Mouse (Mus musculus) CH12.LX (cell line): ENCODE data around the gene Cdk2. TPM values are rescaled to one million over a fixed set of nuclear protein-coding genes. Genes with fewer than 3 reads are reported as not detected.

Source experiments
- DNase-seq: peaks from one replicate; pipeline ENCODE4 v3.0.0-alpha.2; 2013; ENCODE audit errors: extremely low read depth
- H3K27ac ChIP-seq: 2 replicates; pipeline ENCODE4 v1.5.1; 2012; ENCODE audit warnings: low read depth, mild to moderate bottlenecking, control low read depth, moderate library complexity; ENCODE audit not compliant: insufficient read depth
- H3K27me3 ChIP-seq: replicated peaks from 2 replicates; pipeline ENCODE3; 2012; ENCODE audit warnings: inconsistent platforms
- H3K36me3 ChIP-seq, 2 experiments: replicated peaks in 1 of 2; 2 replicates each; pipeline versions ENCODE3 to v1.6.1; 2012; ENCODE audit warnings: inconsistent platforms in 1 of 2, low read length in 1 of 2, mild to moderate bottlenecking in 1 of 2, mixed read lengths in 1 of 2, moderate library complexity in 1 of 2; ENCODE audit not compliant: control insufficient read depth in 1 of 2, insufficient read depth in 1 of 2
- H3K4me1 ChIP-seq, 2 experiments: 2 replicates each; pipeline ENCODE4 v1.6.1; 2012; ENCODE audit warnings: inconsistent platforms in 1 of 2, moderate library complexity in 1 of 2; ENCODE audit not compliant: insufficient read depth in 2 of 2, control insufficient read depth in 1 of 2
- H3K4me2 ChIP-seq: 2 replicates; pipeline ENCODE4 v1.6.1; 2012; ENCODE audit warnings: low read depth, mild to moderate bottlenecking, control low read depth; ENCODE audit not compliant: poor library complexity, insufficient read depth, severe bottlenecking
- H3K4me3 ChIP-seq, 3 experiments: fragments of 150-350 bp in 1 of 3; sonication (generic) in 1 of 3; replicated peaks in 1 of 3; 2 replicates each; pipeline versions ENCODE3 to v1.5.1; 2011 to 2012; ENCODE audit warnings: low read depth in 2 of 3, low read length in 2 of 3, mild to moderate bottlenecking in 2 of 3, moderate library complexity in 2 of 3, control low read depth in 1 of 3, improper control_type of control experiment in 1 of 3, inconsistent platforms in 1 of 3, mixed read lengths in 1 of 3; ENCODE audit not compliant: poor library complexity in 1 of 3
- H3K79me2 ChIP-seq: replicated peaks from 2 replicates; pipeline ENCODE4 v1.6.1; 2012; ENCODE audit warnings: mild to moderate bottlenecking, moderate library complexity; ENCODE audit not compliant: control insufficient read depth, poor library complexity, insufficient read depth, severe bottlenecking; ENCODE audit errors: extremely low read depth
- H3K9ac ChIP-seq: 2 replicates; pipeline ENCODE4 v1.6.1; 2012; ENCODE audit warnings: low read depth, mild to moderate bottlenecking, control low read depth, moderate library complexity; ENCODE audit not compliant: insufficient read depth
- H3K9me3 ChIP-seq: replicated peaks from 2 replicates; pipeline ENCODE3; 2012; ENCODE audit warnings: low read length, inconsistent platforms, mixed read lengths
- BHLHE40 ChIP-seq: IDR thresholded peaks from 2 replicates; pipeline ENCODE4 v1.6.1; 2011; ENCODE audit warnings: mild to moderate bottlenecking, low read depth, low read length, improper control_type of control experiment
- CTCF ChIP-seq, 2 experiments: IDR thresholded peaks in 1 of 2; conservative IDR thresholded peaks in 1 of 2; 2 replicates each; pipeline ENCODE4 v1.5.1; 2011 to 2012; ENCODE audit warnings: low read depth in 2 of 2, low read length in 2 of 2, improper control_type of control experiment in 1 of 2, inconsistent platforms in 1 of 2, mild to moderate bottlenecking in 1 of 2, moderate library complexity in 1 of 2
- E2F4 ChIP-seq: IDR thresholded peaks from 2 replicates; pipeline ENCODE4 v1.6.1; 2011; ENCODE audit warnings: low read depth, low read length, improper control_type of control experiment; ENCODE audit not compliant: insufficient replicate concordance
- ELF1 ChIP-seq: IDR thresholded peaks from 2 replicates; pipeline ENCODE4 v1.6.1; 2014; ENCODE audit warnings: low read depth, mild to moderate bottlenecking, inconsistent platforms, low read length, improper control_type of control experiment
- EP300 ChIP-seq: IDR thresholded peaks from 2 replicates; pipeline ENCODE4 v1.6.1; 2011; ENCODE audit warnings: low read length, improper control_type of control experiment
- ETS1 ChIP-seq: conservative IDR thresholded peaks from 2 replicates; pipeline ENCODE4 v1.6.1; 2012; ENCODE audit warnings: low read depth, mild to moderate bottlenecking, inconsistent platforms, low read length, improper control_type of control experiment, moderate library complexity
- JUN ChIP-seq: IDR thresholded peaks from 2 replicates; pipeline ENCODE4 v1.6.1; 2011; ENCODE audit warnings: low read depth, mild to moderate bottlenecking, low read length, improper control_type of control experiment, moderate library complexity; ENCODE audit not compliant: insufficient read depth
- JUND ChIP-seq: conservative IDR thresholded peaks from 2 replicates; pipeline ENCODE4 v1.6.1; 2011; ENCODE audit warnings: low read depth, low read length, improper control_type of control experiment
- KAT2A ChIP-seq: IDR thresholded peaks from 2 replicates; pipeline ENCODE4 v1.6.1; 2012; ENCODE audit warnings: low read length, improper control_type of control experiment, inconsistent platforms; ENCODE audit not compliant: insufficient replicate concordance
- MAFK ChIP-seq: IDR thresholded peaks from 2 replicates; pipeline ENCODE4 v1.6.1; 2011; ENCODE audit warnings: low read length, improper control_type of control experiment; ENCODE audit not compliant: insufficient replicate concordance
- MAX ChIP-seq: IDR thresholded peaks from 2 replicates; pipeline ENCODE4 v1.6.1; 2011; ENCODE audit warnings: low read length, improper control_type of control experiment
- MXI1 ChIP-seq: IDR thresholded peaks from 2 replicates; pipeline ENCODE4 v1.6.1; 2011; ENCODE audit warnings: mild to moderate bottlenecking, low read depth, low read length, improper control_type of control experiment
- NRF1 ChIP-seq: IDR thresholded peaks from 2 replicates; pipeline ENCODE4 v1.6.1; 2014; ENCODE audit warnings: low read depth, mild to moderate bottlenecking, inconsistent platforms, low read length, improper control_type of control experiment, moderate library complexity
- POLR2A ChIP-seq: IDR thresholded peaks from 2 replicates; pipeline ENCODE4 v1.6.1; 2011; ENCODE audit warnings: low read depth, mild to moderate bottlenecking, improper control_type of control experiment, low read length
- POLR2AphosphoS2 ChIP-seq: IDR thresholded peaks from 2 replicates; pipeline ENCODE4 v1.6.1; 2011; ENCODE audit warnings: low read depth, low read length, improper control_type of control experiment
- RAD21 ChIP-seq: IDR thresholded peaks from 2 replicates; pipeline ENCODE4 v1.6.1; 2011; ENCODE audit warnings: low read depth, mild to moderate bottlenecking, low read length, improper control_type of control experiment, moderate library complexity
- RCOR1 ChIP-seq: conservative IDR thresholded peaks from 2 replicates; pipeline ENCODE4 v1.6.1; 2012; ENCODE audit warnings: low read depth, mild to moderate bottlenecking, inconsistent platforms, low read length, improper control_type of control experiment
- TBP ChIP-seq: conservative IDR thresholded peaks from 2 replicates; pipeline ENCODE4 v1.6.1; 2011; ENCODE audit warnings: low read depth, low read length, improper control_type of control experiment
- TCF12 ChIP-seq: IDR thresholded peaks from 2 replicates; pipeline ENCODE4 v1.6.1; 2014; ENCODE audit warnings: low read depth, mild to moderate bottlenecking, inconsistent platforms, low read length, improper control_type of control experiment
- USF1 ChIP-seq: IDR thresholded peaks from 2 replicates; pipeline ENCODE4 v1.6.1; 2014; ENCODE audit warnings: low read depth, mild to moderate bottlenecking, inconsistent platforms, low read length, improper control_type of control experiment
- USF2 ChIP-seq: conservative IDR thresholded peaks from 2 replicates; pipeline ENCODE4 v1.6.1; 2011; ENCODE audit warnings: low read depth, low read length, improper control_type of control experiment
- ZKSCAN1 ChIP-seq: IDR thresholded peaks from 2 replicates; pipeline ENCODE4 v1.6.1; 2012; ENCODE audit warnings: low read depth, inconsistent platforms, low read length, improper control_type of control experiment, borderline replicate concordance
- ZMIZ1 ChIP-seq: IDR thresholded peaks from 2 replicates; pipeline ENCODE4 v1.6.1; 2012; ENCODE audit warnings: low read depth, mild to moderate bottlenecking, inconsistent platforms, low read length, improper control_type of control experiment
- ZNF384 ChIP-seq: IDR thresholded peaks from 2 replicates; pipeline ENCODE4 v1.6.1; 2012; ENCODE audit warnings: low read depth, low read length, improper control_type of control experiment, inconsistent platforms
- dilution Hi-C: fragments of 300-500 bp; cut with MboI; formaldehyde crosslinking; loops from 2 replicates; pipeline ENCODE4 v1.14.3; 2020; ENCODE audit warnings: low sequenced_read_pairs; ENCODE audit not compliant: extremely low pct_unique_long_range_greater_than_20kb, extremely low pct_ligation_motif_present
- in situ Hi-C: fragments of 300-500 bp; cut with MboI; formaldehyde crosslinking; loops from 3 replicates; pipeline ENCODE4 v1.14.3; 2019; ENCODE audit warnings: low sequenced_read_pairs, low pct_ligation_motif_present, low pct_unique_long_range_greater_than_20kb, mixed read lengths
- polyA plus RNA-seq: library from polyadenylated mRNA; unstranded; fragments of >175 nt; gene quantifications from 2 replicates; pipeline ENCODE4 v1.2.1, GENCODE M21; 2012; ENCODE audit warnings: low read depth; ENCODE audit not compliant: insufficient read length
- total RNA-seq, 2 experiments: library from RNA; depleted of rRNA; stranded (reverse); fragments of 300-350 nt in 1 of 2; fragments of >200 nt in 1 of 2; gene quantifications; 2 replicates each; pipeline ENCODE4 v1.2.3; 2012 to 2014

Cdk2 gene
- total and polyA plus RNA-seq, 3 experiments, result 38.9 to 89.2 (median 79.3) TPM

- Histone ChIP-seq H3K9me3 (no peaks in the 10 kb centered on the region), H3K4me1 (peaks cover 5 to 32% of the 10 kb centered on the region in 2 experiments), H3K4me3 (peak overlapping the region in 2 of 3 experiments; percentile 83 to 84), H3K27me3 (peaks cover 3% of the 10 kb centered on the region), H3K4me2 (peak overlapping the region; percentile 74), H3K36me3 (no peaks in the 10 kb centered on the region), H3K79me2 (0 out of 2 replicates have a peak, but pooled peaks cover 3% of the 10 kb centered on the region), H3K9ac (0 out of 2 replicates have a peak overlapping the region, but pooled peaks have one; percentile 50), H3K27ac (no peak overlapping the region)
- in situ Hi-C loops, result no loop called here
- TF ChIP-seq POLR2A (no peak), NRF1 (no peak), ZKSCAN1 (no peak), USF1 (no peak), MAFK (no peak), EP300 (no peak), ZMIZ1 (no peak)
- DNase-seq, result no peak
- dilution Hi-C loops, result no loop called here
Observed at GRCm38 (mm10) chr10:128742616-128743015, 37.8 kb upstream of the Cdk2 start.

DNA sequence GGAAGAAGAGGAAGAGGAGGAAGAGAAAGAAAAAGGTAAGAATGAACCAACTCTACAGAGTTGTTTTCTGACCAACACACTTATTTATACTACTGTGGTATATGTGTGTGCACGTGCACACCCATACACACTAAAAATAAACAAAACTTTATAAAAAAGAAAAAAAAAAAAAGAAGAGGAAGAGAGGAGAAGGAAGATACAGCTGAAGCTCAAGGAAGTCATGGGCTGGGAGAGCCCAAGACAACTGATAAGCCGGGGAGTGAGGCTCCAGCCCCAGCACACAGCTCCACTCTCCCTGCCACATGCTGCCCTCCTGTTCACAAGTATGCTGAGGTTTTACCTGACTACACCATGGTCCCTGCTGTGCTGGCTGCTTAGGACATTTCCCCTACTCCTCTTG is 35.5 kb upstream of the Cdk2 start:
- in situ Hi-C loops (no loop called here), dilution Hi-C loops (no loop called here)
- no peak for DNase-seq
- H3K9ac ChIP-seq, result no peak overlapping the region
- TF ChIP-seq RCOR1 (no peak), KAT2A (no peak), ELF1 (no peak), USF2 (no peak), ZNF384 (no peak; the same call in 1 of the 2 replicates), BHLHE40 (no peak), RAD21 (no peak), TCF12 (no peak), TBP (no peak), MAFK (no peak), EP300 (no peak), ZMIZ1 (no peak), MAX (no peak), E2F4 (no peak), MXI1 (no peak), CTCF (conservative IDR thresholded peaks at IDR 0.05 in 1 of 2, IDR thresholded peaks at IDR 0.05 in 1 of 2; ENCODE audit: low read depth in 2 of 2, low read length in 2 of 2) (no peak), JUND (no peak), ETS1 (no peak), POLR2AphosphoS2 (no peak), JUN (no peak)
- no peak overlapping the region for H3K27ac ChIP-seq
- peaks cover 3% of the 10 kb centered on the region for H3K27me3 ChIP-seq
- H3K36me3 ChIP-seq, result peaks cover 0 to 3% of the 10 kb centered on the region in 2 experiments
- no peak overlapping the region for H3K4me2 ChIP-seq
- no peaks in the 10 kb centered on the region for H3K9me3 ChIP-seq
- peaks cover 6 to 38% of the 10 kb centered on the region in 2 experiments; a peak in 3 of 4 replicates for H3K4me1 ChIP-seq
- 0 out of 2 replicates have a peak, but pooled peaks cover 1% of the 10 kb centered on the region for H3K79me2 ChIP-seq
- no peak overlapping the region for H3K4me3 ChIP-seq
